Mouse (Mus musculus) adipocyte (in vitro differentiated cells): Measurements from ENCODE around the gene Rbm3.

Source experiments
- DNase-seq: peaks from one replicate; pipeline ENCODE4 v3.0.0-alpha.2; 2016; ENCODE audit warnings: low spot score

Rbm3 gene

DNA sequence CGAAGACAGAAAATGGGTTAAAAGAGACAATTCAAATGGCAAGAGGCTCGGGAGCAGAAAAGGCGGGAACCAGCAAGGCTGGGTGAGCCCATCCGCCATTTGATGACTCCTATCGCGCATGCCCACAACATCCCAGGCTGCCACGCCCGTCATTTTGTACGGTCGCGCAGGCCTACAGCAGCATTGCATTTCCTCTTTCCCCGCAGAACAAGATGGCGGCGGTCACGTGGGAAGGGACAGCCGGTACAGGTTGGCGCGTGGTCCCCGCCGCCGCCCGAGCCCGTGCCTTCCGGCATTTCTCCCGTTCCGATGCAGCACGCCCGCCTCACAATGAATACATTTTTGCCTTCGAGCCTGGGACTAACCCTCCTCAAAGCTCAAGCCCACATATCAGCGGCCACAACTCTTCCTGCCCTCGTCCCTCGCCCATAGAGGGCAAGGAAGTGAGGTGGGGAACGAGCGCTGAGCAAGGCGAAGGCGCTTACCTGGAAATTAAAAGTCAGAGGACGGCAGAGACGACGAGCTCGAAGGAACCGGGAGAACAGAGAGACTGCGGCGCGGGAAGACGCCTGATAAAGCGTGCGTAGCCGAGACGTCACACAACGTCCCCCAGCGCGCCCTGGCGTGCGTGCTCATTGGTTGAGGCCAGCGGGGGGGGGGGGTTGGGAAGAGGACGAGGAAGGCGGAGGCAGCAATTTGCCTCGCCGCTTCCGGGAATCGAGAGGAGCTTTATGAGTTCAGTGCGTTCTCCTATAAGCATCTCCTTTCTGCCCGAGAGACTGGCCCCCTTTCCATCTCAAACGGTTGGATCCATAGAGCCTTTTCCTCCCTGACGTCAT is at the start of gene Rbm3:
Gene Rbm3 (minus strand): TSS at position 728 of the 839 bp plus-strand sequence.
- DNase-seq: peak; percentile 91

DNA sequence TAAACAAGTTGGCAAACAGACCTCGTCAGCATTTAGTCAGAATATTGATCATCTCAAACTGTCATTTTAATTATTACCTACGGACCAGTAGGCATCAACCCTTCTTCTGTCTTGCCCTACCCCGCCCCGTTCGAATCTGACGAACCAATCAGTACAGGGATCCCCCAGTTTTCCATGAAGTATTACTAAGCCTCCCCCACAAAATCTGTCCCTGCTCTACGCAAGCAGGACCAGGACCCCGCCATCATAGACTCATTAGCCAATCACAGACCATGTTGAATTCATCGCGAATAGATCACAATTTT is 47.7 kb upstream of the Rbm3 start, which contains the start of gene Ebp:
Gene Ebp (minus strand): TSS at position 94 of the 305 bp plus-strand sequence.
- DNase-seq: no peak

DNA sequence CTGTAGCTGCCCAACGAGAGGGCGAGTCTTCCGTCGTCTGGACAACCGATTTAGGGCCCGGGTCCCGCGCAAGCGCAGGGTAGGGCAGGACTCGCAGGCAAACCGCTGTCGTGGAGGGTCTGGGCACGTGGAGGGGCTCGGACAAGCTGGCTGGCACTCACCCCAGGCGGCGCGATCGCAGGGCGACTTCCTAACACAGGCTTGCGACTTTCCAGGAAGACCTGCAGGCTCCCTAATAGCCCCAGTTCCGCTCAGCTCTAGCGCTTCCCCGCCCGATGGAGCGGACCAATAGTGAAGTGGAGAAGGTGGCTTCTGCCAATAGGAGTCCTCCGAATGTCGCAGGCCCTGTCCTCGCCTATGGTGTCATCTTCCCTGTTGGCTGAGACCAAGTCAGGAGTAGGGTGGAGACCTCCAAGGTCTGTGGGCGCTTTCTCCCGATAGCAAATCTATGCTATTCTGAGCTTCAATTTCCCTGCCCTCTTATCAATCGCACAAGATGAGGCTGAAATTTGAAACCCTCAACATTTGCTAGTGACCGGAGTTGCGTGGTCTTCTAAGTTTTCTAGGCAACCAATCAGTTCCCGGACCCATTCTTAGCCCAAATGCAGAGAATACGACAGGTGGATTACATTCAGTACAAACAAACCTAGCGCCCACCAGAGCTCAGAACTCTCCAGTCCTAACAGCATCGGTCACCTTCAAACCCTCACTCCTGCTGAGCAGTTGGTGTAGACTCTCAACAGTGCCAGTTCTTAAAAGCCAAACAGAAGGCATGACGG is 47.1 kb upstream of the Rbm3 start:
- DNase-seq: peak; percentile 81

DNA sequence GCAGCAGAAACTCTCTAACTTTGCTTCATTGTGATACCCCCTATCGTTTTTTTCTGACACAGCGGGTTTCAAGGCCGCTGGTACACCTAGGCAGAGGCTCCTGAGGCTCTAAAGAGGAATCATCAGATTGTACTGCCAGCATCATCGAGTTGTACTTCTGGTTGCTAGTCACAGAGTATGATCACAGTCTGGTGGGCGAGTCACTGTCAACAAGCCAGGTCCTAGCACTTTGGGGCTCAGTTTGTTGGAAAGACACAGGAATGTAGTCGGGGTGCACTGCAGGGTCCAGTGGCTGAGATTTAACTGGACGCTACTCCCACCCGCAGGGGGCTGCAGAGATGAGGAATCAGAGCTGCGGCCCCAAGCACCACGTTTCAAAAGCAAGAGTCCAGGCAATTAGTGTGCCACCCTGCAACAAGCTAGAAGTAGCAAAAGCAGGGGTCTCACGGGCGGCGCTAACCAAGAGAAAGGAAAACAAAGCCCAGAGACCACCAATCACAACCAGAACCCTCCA is 46.5 kb upstream of the Rbm3 start:
- DNase-seq: no peak

DNA sequence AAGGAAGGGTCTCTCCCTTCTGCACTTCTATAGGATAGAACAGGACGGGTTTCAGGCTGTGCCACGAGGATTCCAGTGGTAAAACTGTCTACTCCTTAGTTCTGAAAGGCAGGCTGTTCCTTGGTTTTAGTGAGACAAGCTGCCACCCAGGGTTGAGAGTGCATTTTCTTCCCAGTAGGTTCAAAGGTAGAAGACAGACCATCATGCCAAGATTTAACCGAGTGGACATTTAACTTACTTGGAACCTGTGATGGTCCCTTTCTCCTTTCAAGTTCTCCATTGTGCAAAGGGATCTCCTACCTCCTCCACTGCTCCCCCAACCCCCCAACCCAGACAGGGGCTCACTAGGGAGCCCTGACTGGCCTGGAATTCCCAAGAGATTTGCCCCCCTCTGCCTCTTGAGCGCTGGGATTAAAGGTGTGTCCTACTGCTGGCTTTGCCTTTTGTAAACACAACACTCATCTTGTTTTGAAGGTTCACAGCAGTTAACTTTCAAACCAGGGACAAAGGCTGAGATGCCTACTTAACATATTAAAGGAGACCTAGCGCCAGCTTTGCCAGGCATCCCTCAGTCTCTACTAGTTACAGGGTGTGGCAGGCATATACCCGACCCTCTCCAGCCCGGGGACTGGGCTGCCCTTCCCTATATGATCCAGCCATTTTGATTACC is 37.3 kb upstream of the Rbm3 start:
- no peak for DNase-seq

DNA sequence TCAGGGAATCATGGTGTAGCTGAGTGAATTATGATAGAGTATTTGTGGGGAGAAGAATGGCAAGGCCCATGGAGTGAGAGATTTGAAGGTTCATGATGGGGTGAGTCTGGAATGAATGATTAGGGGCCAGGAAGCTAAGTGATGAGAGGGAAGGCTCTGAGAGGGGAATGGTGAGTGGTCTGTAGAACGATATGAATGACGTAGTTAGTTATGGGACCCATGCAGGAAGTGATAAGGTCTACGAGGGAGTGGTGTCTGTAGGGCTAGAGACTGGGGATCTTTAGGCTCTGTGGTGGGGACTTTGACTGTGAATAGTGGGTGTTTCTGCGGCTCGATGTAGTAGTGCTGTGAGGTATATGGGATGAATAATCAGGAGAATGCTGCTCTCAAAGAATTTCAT is 34.0 kb upstream of the Rbm3 start:
- DNase-seq: no peak

DNA sequence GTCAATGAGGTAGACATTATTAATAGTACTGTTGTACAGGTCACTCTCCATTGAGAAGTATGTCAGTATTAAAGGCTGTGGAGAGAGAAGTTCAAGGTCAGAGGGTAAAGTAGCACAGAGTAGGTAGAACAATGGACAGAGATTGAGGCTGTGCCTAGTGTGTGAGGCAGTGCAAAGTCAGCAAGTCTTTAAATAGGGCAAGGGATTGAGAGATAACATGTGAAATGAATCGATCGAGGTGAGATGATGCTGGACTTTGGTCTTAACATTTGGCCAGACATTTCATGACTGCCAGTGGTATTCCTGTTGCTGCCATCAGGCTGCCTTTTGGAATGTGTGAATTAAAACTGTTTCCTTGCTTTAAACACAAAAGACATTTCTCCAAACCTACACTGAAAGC is 33.2 kb upstream of the Rbm3 start:
- DNase-seq: no peak

DNA sequence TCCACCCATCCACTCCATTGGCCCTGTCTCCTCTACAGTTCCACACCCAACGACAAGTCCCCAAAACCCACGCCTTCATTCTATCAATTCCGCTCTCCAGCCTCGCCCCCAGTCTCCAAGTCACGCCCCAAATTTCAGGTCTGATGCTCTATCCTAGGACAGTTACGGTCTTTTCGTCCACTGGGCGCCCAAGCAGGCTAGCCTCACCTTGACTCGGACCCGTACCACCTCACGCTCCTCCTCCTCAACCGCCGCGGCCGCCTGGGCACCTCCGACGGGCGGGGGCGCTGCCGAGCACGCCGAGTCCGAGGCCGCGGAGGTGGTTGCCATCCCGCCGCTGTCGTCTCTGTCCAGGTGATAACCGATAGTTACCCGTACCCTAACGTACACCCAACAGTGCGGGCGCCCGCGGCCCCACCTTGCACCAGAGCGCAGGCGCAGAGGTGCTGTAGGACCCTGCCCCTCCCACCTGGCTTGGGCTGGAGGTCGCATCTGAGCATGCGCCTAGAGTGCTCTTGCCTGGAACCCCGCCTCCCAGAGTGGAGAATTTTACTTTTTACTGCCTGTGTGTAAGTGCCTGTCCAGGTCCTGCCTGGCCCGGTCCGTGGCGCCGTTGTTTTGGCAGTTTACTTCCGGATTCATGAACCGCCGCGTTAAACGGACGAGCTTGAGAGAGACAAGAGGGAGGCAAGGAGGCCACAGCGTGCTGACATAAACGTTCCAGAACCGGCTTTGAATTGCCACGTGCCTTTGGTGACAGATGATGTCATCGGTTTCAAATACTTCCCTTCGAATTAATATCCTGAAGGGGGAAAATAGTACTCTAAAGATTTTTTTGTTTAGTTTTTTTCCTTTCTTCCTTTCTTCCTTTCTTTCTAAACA is 30.1 kb upstream of the Rbm3 start, which contains the start of gene Tbc1d25:
Gene Tbc1d25 (minus strand): TSS at position 678 of the 882 bp plus-strand sequence.
- DNase-seq: peak; percentile 92

DNA sequence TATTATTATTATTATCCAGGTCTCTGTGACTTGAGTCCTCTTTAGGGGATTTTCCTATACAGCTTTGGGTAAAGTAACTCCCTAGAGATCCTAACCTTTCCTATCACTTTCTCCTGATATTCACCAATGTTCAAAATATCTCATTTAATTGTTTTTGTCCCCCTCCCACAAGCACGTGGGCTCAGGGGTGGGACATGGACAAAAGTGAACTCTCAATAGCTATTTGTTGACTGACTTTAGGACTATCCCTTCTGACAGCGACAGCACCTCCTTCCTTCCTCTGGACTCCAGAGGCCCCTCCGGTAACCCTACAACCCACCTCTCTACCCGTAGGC is 29.5 kb upstream of the Rbm3 start:
- DNase-seq: no peak

DNA sequence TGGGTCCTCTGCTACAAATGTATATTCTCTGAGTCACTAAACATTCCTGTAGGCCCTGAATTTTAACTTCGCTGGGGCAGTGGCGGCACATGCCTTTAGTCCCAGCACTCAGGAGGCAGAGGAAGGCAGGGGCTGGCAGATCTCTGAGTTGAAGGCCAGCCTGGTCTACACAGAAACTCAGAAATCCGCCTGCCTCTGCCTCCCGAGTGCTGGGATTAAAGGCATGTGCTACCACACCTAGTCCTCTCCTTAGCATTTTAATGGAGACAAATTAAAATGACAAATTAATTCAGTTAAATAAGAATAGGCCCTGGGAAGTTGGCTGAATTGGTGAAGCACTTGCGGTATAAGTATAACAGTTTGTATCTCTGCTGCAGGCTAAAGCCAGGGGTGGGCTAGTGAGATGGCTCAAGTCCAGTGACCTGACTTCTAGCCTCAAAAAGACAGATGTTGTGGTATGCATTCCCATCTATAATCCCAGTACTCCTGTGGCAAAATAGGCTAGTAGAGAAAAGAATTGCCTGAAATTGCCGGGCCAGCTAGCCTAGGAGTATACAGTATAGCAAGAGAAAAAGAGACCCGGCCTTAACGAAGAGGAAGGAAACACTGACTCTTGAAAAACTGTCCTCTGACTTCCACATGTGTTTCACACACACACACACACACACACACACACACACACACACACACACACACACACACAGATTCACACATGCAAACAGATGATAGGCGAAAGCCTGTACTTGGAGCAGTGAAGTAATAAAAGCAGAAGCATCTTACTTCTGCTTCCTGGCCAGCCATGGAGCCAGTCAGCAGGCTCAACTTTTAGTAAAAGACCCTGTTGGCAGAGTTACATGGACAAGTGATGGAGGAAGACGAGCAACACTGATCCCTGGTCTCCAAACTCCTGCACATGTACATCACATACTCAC is 22.3 kb upstream of the Rbm3 start:
- no peak for DNase-seq

DNA sequence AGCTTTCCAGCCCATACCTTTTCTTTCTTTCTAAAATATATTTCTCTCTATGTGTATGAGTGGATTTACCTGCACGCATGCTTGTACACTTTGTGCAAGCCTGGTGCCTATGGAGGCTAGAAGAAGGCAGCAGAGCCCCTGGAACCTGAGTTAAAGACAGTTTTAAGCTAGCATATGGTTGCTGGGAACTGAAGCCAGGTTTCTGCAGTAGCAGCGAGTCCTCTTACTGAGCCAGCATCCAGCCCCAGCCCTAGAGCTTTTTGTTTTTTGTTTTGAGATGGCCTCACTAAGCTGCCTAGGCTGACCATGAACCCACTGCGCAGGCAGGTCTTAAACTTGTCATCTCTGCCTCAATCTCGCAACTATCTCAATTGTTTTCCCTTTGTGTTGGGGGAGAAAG is 18.8 kb upstream of the Rbm3 start:
- DNase-seq: no peak

DNA sequence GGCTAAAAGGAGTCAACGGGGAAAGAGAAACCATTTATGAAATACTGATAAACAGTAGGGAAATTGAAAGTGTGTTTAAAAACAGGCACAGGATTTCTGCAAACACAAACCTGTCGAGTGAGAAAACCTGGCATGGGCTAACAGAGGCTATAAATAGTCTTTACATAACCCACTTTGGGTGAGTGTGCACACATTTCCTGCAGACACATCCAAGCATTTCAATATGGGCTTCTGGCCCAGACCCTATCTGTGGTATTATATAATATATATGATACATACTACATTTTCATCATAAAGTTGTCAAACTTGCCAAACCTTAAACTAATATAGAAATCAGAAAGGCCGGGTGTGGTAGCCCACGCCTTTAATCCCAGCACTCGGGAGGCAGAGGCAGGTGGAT is 17.4 kb upstream of the Rbm3 start:
- no peak for DNase-seq

DNA sequence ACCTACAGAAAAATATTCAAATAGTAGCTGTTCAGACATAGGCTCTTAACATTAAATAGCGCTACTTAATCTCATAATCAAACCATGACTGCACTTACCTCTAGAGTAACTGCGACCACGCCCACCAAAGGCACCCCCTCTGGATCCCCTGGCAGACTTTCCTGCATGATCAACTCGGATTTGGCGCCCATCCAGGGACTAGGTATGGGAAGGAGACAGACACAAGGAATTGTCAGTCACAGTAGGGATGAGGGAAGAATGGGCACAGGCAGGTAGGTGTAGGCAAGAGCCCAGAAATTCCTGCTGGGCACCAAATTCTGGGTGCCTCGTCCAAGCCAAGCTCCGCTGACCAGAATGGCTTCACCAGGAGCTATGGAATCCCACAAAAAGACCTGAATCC is 1.9 kb downstream of the Rbm3 start:
- DNase-seq: no peak

DNA sequence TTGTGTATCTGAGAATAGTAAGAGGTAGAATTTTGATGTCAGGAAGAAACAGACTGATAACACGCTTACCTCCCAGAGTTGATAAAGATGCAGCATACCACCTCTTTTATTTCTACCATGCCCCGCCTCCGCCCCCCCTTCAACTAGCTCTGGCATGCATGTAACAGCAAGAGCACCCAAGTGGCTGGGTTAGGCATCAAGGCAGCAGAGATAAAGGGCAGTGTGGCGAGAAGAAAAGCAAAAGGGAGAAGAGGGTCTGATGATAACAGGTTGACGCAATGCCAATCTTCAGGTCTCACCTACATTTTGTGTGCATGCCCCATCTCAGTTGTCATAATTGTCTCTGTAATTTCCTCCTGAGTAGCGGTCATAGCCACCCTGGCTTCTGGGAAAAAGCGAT is 2.7 kb downstream of the Rbm3 start:
- DNase-seq: no peak

DNA sequence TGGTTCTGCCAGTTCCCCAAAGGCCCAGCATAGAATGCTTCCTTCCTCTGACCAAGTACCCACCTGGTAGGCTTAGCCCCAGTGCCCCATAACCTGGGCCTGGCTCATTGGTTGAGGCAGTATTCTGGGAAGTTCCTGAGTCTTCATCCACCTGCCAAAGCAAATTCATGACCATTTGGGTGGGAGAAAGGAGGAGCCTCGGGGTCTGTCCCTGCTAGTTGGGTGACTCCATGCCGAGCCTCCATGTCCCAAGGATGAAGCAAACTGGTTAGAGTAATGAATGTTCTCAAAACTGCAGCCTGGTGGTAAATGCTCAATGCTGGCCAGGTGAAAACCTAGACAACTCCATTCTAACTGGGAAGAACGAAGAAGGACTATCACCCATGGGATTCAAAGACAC is 4.6 kb downstream of the Rbm3 start:
- no peak for DNase-seq

DNA sequence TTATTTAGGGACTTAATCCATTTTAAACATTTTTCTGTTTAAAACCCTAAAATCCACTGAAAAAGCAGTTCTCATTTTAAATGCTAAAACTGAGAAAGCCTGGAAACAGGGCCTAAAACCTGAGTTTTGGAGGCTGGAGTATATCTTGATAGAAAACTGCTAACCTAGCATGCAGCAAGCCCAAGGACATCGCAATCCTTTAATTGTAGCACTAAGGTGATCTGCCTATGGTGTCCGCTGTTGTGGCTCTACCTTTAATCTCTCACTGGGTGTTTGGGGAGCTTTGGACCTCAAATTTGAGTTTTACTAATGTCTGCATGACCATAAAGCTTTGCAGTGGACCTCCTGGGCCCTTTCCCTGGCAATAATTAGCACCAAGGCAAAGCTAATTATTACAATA is 5.2 kb downstream of the Rbm3 start:
- DNase-seq: no peak

DNA sequence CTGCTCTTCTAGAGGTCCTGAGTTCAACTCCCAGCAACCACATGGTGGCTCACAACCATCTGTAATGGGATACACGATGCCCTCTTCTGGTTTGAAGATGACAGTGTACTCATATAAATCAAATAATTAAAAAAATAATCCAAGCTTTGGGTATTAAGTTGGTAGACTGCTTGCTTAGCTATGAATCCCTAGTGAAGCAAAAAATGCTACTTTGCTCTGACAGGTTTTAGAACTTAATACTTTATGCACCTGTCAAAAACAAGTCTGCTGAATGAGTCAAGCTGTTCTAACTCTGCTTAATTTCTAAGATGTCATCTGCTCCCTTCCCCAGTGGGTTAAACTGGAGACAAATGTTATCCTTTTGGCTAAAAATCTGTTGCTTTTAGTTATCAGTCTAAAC is 6.2 kb downstream of the Rbm3 start:
- no peak for DNase-seq

DNA sequence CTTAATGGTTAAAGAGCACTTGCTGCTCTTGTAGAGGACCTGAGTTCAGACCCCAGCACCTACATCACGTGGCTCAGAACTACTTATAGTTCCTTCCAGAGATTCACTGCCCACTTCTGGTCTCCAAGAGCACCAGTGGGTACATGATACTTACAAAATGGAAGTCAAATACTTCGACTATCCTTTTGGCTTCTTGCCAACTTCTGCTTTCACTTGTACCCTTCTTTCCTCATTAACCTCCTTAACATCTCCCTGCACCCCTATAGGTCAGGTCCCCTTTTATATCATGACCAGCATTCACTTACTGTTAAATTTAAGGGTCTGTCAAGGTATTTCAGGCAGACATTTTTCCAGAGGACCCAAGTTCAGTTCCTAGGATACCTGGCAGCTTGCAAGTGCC is 9.8 kb downstream of the Rbm3 start:
- DNase-seq: no peak

DNA sequence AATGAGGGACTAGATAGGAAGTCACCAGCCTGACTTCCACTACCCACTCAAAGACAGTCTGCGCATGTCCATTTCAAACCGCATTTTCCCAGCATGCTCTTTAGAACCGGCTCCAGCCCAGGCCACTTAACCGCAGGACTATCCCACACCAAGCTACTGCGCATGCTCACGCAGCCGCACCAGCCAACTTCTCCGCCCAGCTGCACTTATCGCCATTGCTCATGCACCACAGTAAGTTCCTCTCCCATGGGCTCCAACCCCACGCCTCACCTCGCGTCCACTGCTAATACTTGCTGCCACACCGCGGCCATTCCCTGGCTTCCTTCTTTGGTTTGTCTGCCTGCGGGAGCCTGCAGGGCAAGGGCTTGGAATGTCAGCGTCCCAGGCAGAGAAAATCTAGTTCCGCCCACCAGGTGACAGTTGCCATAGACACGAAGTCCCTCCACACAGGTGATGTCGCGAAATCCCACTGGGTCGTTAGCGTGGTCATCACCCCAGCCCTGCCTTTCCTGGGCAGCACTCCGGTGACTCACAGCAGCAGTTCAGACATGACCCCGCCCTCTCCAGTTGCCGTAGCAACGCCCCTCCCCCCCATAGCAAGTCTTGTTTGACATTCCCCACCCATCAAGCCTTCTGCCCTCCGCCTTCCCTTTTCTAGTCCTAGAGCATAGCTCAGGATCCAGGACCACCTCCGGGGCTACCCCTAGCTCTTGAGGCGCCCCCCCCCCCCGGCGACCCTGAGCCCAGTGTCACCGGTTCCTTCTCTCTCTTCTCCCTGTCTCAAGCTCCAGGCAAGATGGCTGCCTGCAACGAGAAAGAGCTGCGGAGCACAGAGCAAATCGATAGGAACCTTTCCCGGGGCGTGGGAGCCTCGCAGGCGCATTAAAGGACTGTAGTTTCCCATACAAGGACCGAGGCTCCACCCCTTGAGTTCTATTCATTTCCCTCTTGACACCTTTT is 13.4 kb downstream of the Rbm3 start, which contains the start of gene Wdr13:
Gene Wdr13 (minus strand): TSS at position 876 of the 960 bp plus-strand sequence.
- DNase-seq: peak; percentile 94
